17 mouse cellular contexts compared by ENCODE assay signal in the genomic region with DNA sequence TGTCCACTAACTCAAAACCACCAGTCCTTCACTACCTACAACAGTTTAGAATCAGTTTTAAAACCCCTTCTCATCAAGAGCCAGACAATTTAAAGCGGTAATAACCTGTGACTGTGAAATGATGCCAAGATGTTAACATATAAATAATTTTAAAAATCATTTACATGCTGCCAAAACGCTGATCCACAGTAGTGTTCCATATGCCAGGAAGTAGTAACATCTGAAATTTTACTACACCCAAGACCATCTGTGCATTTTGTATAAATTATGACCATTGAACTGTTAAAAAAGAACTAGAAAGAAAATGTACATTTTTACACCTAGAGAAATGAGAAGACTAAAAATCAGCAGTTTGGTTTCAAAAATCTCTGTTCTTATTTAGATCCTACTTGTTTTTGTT.
"Had no signal": no experiment of that assay in that cellular context is flagged by ENCODE, and none has a peak within 500 bp of the region (broad histone marks: within the 10 kb centered on the region; RNA-seq: fewer than 3 reads in every experiment).

No protein-coding gene starts in this region.

- H3K9me3 ChIP-seq: lung, embryonic 15.5 days; midbrain, embryonic 13.5 days; midbrain, embryonic 15.5 days; neural tube, embryonic 12.5 days; stomach, embryonic 15.5 days had no signal

- DNase-seq: lung, adult 2 months; lung, postnatal 14 days; lung, postnatal 36 days; right cerebral cortex, postnatal 14 days; thymus, adult 2 months; thymus, postnatal 25 days; thymus, postnatal 4 days had no signal

- ATAC-seq: lung, postnatal 0 days; midbrain, embryonic 13.5 days; midbrain, embryonic 15.5 days had no signal

- H3K27ac ChIP-seq: lung, embryonic 15.5 days; macrophage; midbrain, embryonic 13.5 days; midbrain, embryonic 15.5 days; neural tube, embryonic 12.5 days; stomach, embryonic 15.5 days; stomach, postnatal 0 days had no signal

- H3K4me1 ChIP-seq: megakaryocyte, embryonic 14.5 days; stomach, embryonic 15.5 days had no signal

- H3K36me3 ChIP-seq: lung, embryonic 15.5 days; midbrain, embryonic 13.5 days; midbrain, embryonic 15.5 days; neural tube, embryonic 12.5 days; stomach, embryonic 15.5 days had no signal

- H3K4me3 ChIP-seq: lung, embryonic 15.5 days; megakaryocyte, embryonic 14.5 days; midbrain, embryonic 13.5 days; midbrain, embryonic 15.5 days; neural tube, embryonic 12.5 days; stomach, embryonic 15.5 days had no signal

- H3K27me3 ChIP-seq: lung, embryonic 15.5 days; megakaryocyte, embryonic 14.5 days; midbrain, embryonic 13.5 days; midbrain, embryonic 15.5 days; neural tube, embryonic 12.5 days; stomach, embryonic 15.5 days had no signal

- H3K4me2 ChIP-seq: lung, embryonic 15.5 days; midbrain, embryonic 11.5 days; midbrain, embryonic 13.5 days; midbrain, embryonic 15.5 days; neural tube, embryonic 12.5 days; stomach, embryonic 15.5 days had no signal

- H3K9ac ChIP-seq: lung, embryonic 15.5 days; midbrain, embryonic 13.5 days; midbrain, embryonic 15.5 days; neural tube, embryonic 12.5 days; stomach, embryonic 15.5 days had no signal
